Mouse (Mus musculus) limb, embryonic 11.5 days (tissue): ENCODE results near the gene Atp8a2. TPM values are rescaled to one million over a fixed set of nuclear protein-coding genes. Genes with fewer than 3 reads are reported as not detected.

ENCODE experiments used
- ATAC-seq: fragments of 200-750 bp; cut with Nextera tagmentation; 2 replicates; pipeline ENCODE4 v1.8.0; 2017; ENCODE audit warnings: low read depth; ENCODE audit not compliant: insufficient number of reproducible peaks, low FRiP score, low TSS enrichment
- DNase-seq: peaks from one replicate; pipeline ENCODE4 v3.0.0-alpha.2; 2015; ENCODE audit warnings: low spot score
- H3K27ac ChIP-seq: fragments of 300-500 bp; sonication (generic); replicated peaks from 2 replicates; pipeline ENCODE4 v1.5.1; 2014; ENCODE audit warnings: low read depth, mild to moderate bottlenecking, low read length
- H3K27me3 ChIP-seq: fragments of 300-500 bp; sonication (generic); 2 replicates; pipeline ENCODE4 v1.6.1; 2014; ENCODE audit warnings: mild to moderate bottlenecking, low read length, mixed read lengths; ENCODE audit not compliant: control insufficient read depth, insufficient read depth
- H3K36me3 ChIP-seq: fragments of 300-500 bp; sonication (generic); 2 replicates; pipeline ENCODE4 v1.6.1; 2014; ENCODE audit warnings: mild to moderate bottlenecking, low read length, moderate library complexity, mixed read lengths; ENCODE audit not compliant: control insufficient read depth, insufficient read depth
- H3K4me1 ChIP-seq: fragments of 300-500 bp; sonication (generic); 2 replicates; pipeline ENCODE4 v1.6.1; 2014; ENCODE audit warnings: low read length, mixed read lengths; ENCODE audit not compliant: control insufficient read depth, insufficient read depth
- H3K4me2 ChIP-seq: fragments of 300-500 bp; sonication (generic); 2 replicates; pipeline ENCODE4 v1.6.1; 2014; ENCODE audit warnings: low read depth, mild to moderate bottlenecking, moderate library complexity; ENCODE audit not compliant: severe bottlenecking
- H3K4me3 ChIP-seq: fragments of 300-500 bp; sonication (generic); 2 replicates; pipeline ENCODE4 v1.5.1; 2014; ENCODE audit warnings: low read depth, low read length
- H3K9ac ChIP-seq: fragments of 300-500 bp; sonication (generic); 2 replicates; pipeline ENCODE4 v1.6.1; 2014; ENCODE audit warnings: mild to moderate bottlenecking, low read length
- H3K9me3 ChIP-seq: fragments of 300-500 bp; sonication (generic); 2 replicates; pipeline ENCODE4 v1.6.1; 2016; ENCODE audit warnings: low read length; ENCODE audit not compliant: control insufficient read depth
- WGBS: fragments of 180-500 bp; shearing (Covaris S2); extraction: QIAGEN DNeasy Blood & Tissue Kit; methylation state at CpG from one replicate; pipeline ENCODE4 v1.1.7; 2014; 5-methylcytosine and 5-hydroxymethylcytosine counted together
- polyA plus RNA-seq: library from polyadenylated mRNA; unstranded; fragments of >200 nt; fragmentation: Nextera tagmentation; extraction: Ambion mirVana; gene quantifications from 2 replicates; pipeline ENCODE4 v1.2.1, GENCODE M21; 2014

The Atp8a2 gene
- polyA plus RNA-seq, 1 experiment from 2014 or later, result 2.7 TPM

GRCm38 (mm10) chr14:59862351-59862750, 334.6 kb downstream of the Atp8a2 start:
- DNase-seq, result no peak
- peaks cover 4% of the 10 kb centered on the region; the same call in 1 of the 2 replicates for H3K9me3 ChIP-seq
- H3K4me3 ChIP-seq, result no peak overlapping the region
- no peak overlapping the region for H3K4me2 ChIP-seq
- ATAC-seq, result no peak
- peaks cover 6% of the 10 kb centered on the region; the same call in 1 of the 2 replicates for H3K4me1 ChIP-seq
- H3K27ac ChIP-seq, result no peak overlapping the region
- no peaks in the 10 kb centered on the region for H3K27me3 ChIP-seq
- 62% methylated on average over 4 of the region's 4 CpGs for WGBS
- H3K36me3 ChIP-seq, result no peaks in the 10 kb centered on the region
- H3K9ac ChIP-seq, result no peak overlapping the region

DNA sequence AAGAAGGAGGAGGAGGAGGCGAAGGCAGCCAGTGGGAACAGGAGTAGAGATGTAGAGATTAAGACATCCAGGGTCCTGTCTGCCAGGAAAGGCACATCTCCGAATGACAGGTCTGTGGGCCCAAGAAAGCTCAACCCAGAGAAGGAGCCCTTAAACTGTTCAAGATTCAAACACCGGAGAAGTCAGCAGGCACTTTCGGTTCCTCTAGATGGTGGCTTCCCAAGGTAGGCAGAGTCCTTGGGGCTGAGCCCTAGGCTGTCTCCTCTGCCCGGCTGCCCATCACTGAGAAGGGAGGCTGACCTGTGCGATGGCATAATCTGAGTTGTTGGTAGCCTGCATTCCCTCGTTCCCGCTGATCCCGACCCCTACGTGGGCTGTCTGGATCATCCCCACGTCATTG, 337.1 kb downstream of the Atp8a2 start:
- 92% methylated on average over 11 of the region's 11 CpGs for WGBS
- H3K4me1 ChIP-seq, result peaks cover 6% of the 10 kb centered on the region; the same call in 1 of the 2 replicates
- DNase-seq (no peak), ATAC-seq (no peak)
- H3K4me3 ChIP-seq, result no peak overlapping the region
- H3K27me3 ChIP-seq, result no peaks in the 10 kb centered on the region
- no peaks in the 10 kb centered on the region for H3K36me3 ChIP-seq
- no peak overlapping the region for H3K9ac ChIP-seq
- no peak overlapping the region for H3K27ac ChIP-seq
- H3K4me2 ChIP-seq, result no peak overlapping the region
- peaks cover 4% of the 10 kb centered on the region; the same call in 1 of the 2 replicates for H3K9me3 ChIP-seq

GRCm38 (mm10) chr14:59858501-59859225, 338.3 kb downstream of the Atp8a2 start:
- no peak overlapping the region for H3K4me2 ChIP-seq
- 0 out of 2 replicates have a peak overlapping the region, but pooled peaks have one; percentile 8 for H3K27ac ChIP-seq
- H3K9me3 ChIP-seq, result no peaks in the 10 kb centered on the region
- 61% methylated on average over 6 of the region's 6 CpGs for WGBS
- H3K4me3 ChIP-seq, result no peak overlapping the region
- ATAC-seq (peak; percentile 73; the same call in 1 of the 2 replicates), DNase-seq (peak; percentile 55)
- peaks cover 6% of the 10 kb centered on the region; the same call in 1 of the 2 replicates for H3K4me1 ChIP-seq
- H3K36me3 ChIP-seq, result no peaks in the 10 kb centered on the region
- no peak overlapping the region for H3K9ac ChIP-seq
- H3K27me3 ChIP-seq, result no peaks in the 10 kb centered on the region

GRCm38 (mm10) chr14:59853139-59853538, 343.8 kb downstream of the Atp8a2 start:
- no peaks in the 10 kb centered on the region for H3K4me1 ChIP-seq
- H3K27ac ChIP-seq, result no peak overlapping the region
- no peaks in the 10 kb centered on the region for H3K36me3 ChIP-seq
- 64% methylated on average over 9 of the region's 9 CpGs for WGBS
- ATAC-seq (no peak), DNase-seq (no peak)
- H3K27me3 ChIP-seq, result no peaks in the 10 kb centered on the region
- no peak overlapping the region for H3K4me2 ChIP-seq
- H3K4me3 ChIP-seq, result no peak overlapping the region
- no peak overlapping the region for H3K9ac ChIP-seq
- H3K9me3 ChIP-seq, result no peaks in the 10 kb centered on the region; the same call in 1 of the 2 replicates

DNA sequence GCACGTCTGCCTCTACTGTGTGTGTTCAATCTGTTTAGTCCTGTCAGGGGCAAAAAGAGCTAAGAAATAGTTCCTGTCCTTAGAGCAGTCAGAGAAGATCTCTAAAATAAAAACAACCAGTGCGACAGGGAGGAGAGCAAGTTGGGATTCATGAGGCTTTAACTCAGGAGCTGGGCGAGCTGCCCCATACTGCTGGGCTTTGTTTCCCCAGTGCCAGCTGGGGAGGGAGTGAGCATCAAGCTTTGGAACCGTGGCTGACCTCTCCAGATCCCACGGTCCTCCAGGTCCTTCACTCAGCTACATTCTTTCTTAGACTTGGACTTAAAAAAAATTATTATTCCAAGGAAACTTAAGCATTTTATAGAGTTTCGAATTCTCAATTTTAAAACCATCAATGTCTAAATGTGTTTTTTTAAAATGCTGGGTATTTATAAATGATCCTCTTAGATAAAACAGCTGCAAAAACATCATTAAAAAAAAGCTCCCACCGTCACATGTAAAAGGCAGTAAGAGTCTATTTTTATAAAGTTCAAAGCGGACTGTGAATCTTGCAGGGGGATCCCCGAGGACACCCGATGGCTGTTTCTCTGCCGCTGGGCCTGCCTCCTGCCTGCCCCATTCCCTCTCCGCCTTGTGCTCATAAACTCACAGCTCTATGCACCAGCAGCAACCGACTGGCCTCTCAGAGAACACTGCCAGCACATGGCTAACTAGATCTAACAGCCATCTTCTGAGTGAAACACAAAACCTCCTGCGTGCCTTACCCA, 350.2 kb downstream of the Atp8a2 start:
- Histone ChIP-seq H3K4me3 (no peak overlapping the region), H3K9me3 (no peaks in the 10 kb centered on the region; the same call in 1 of the 2 replicates), H3K4me2 (no peak overlapping the region), H3K36me3 (no peaks in the 10 kb centered on the region), H3K27ac (no peak overlapping the region), H3K4me1 (peaks cover 8% of the 10 kb centered on the region; the same call in 1 of the 2 replicates), H3K9ac (no peak overlapping the region), H3K27me3 (no peaks in the 10 kb centered on the region)
- no peak for ATAC-seq
- DNase-seq, result peak; percentile 25
- WGBS, result 41% methylated on average over 14 of the region's 14 CpGs

DNA sequence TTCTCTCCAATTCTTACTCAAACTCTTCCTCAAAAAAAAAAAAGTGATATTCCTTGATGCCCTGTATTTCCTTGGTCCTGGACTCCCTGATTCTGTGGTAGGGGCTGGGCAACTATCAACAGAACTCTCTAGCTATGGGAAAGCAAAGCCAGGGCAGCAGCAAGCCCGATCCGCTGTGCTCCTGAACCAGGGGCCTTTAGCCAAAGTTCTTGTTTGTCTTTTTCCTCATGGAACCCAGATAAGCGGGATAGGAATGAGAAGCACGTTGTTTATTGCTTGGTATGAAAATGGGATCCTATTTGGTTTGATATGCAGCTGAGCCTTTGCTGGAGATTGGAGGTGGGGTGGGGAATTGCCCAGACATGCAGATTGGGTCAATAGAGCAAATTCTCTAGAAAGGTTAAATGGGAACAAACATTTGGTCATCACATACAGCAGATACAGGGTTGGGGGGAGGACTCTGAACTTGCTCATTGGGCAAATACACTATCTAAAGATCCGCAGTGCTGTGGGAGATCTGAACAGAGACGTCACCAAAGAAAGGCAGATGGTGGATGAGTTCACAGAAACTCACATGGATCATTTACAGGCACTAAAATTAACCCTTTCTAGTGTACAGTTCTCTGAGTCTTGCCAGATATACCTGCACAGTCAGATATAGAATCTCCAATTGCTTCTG, 353.6 kb downstream of the Atp8a2 start:
- DNase-seq (no peak), ATAC-seq (no peak; the same call in 1 of the 2 replicates)
- Histone ChIP-seq H3K27ac (no peak overlapping the region), H3K4me2 (no peak overlapping the region), H3K4me3 (no peak overlapping the region), H3K9ac (no peak overlapping the region), H3K36me3 (no peaks in the 10 kb centered on the region), H3K4me1 (peaks cover 13% of the 10 kb centered on the region; the same call in 1 of the 2 replicates), H3K9me3 (no peaks in the 10 kb centered on the region), H3K27me3 (no peaks in the 10 kb centered on the region)
- WGBS, result 85% methylated on average over 6 of the region's 6 CpGs

DNA sequence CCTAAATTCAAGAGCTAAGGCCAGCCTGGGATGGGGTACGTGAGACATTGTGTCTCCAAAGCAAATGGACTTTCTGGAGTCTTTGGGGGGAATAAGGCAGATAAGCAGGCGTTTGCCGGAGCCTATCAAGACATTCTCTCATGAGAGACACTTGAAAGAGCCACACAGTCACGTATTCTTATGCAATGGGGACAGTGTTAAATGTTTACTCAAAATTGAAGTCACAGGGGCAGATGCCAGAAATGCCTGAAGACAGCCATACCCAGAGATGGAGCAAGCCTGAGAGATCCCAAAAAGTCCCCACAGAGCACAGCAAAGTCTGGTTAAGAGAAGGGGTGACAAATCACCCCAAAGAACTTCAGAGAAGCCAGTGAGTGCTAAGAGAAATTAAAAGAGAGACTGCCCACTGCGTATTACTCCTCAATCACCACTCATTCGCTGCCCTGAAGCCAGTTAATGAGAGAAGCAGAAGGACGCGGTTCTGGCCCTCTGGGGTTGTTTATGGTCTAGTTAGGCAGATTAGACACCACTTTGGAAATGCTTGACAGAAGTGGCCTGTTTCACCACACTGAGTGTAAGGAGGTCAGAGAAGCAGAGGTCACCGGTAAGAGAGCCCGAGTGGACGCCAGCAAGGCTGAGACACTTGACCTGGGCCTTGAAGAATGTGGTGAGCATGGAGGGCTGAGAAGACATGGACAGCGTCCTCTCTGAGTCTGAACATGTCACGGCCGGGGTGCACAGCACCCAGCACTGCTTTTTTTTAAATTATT, 356.8 kb downstream of the Atp8a2 start:
- 42% methylated on average over 14 of the region's 14 CpGs for WGBS
- ATAC-seq, result no peak
- Histone ChIP-seq H3K9me3 (no peaks in the 10 kb centered on the region), H3K4me2 (no peak overlapping the region), H3K9ac (no peak overlapping the region), H3K27me3 (no peaks in the 10 kb centered on the region), H3K27ac (no peak overlapping the region), H3K36me3 (no peaks in the 10 kb centered on the region), H3K4me1 (peaks cover 8% of the 10 kb centered on the region; the same call in 1 of the 2 replicates), H3K4me3 (no peak overlapping the region)
- DNase-seq, result peak; percentile 35
